Mouse (Mus musculus) E14TG2a.4 (cell line): ENCODE results near the gene Zfp119b.

Source experiments
- H3K27me3 ChIP-seq: 2 replicates; pipeline ENCODE4 v1.6.1; 2014; ENCODE audit warnings: low read length, control low read depth; ENCODE audit not compliant: insufficient read depth
- H3K36me3 ChIP-seq: 2 replicates; pipeline ENCODE4 v1.6.1; 2014; ENCODE audit warnings: low read length, control low read depth; ENCODE audit not compliant: insufficient read depth
- H3K4me1 ChIP-seq: replicated peaks from 2 replicates; pipeline ENCODE4 v1.6.1; 2014; ENCODE audit warnings: low read depth, low read length, control low read depth
- H3K4me3 ChIP-seq: replicated peaks from 2 replicates; pipeline ENCODE4 v1.5.1; 2014; ENCODE audit warnings: mild to moderate bottlenecking, low read length
- H3K9me3 ChIP-seq: 2 replicates; pipeline ENCODE4 v1.6.1; 2014; ENCODE audit warnings: low read length, control low read depth
- CTCF ChIP-seq: conservative IDR thresholded peaks from 2 replicates; pipeline ENCODE4 v1.5.1; 2014; ENCODE audit warnings: low read length
- NANOG ChIP-seq: IDR thresholded peaks from 2 replicates; pipeline ENCODE4 v1.6.1; 2014; ENCODE audit warnings: borderline replicate concordance, low read length, mixed read lengths
- POU5F1 ChIP-seq: IDR thresholded peaks from 2 replicates; pipeline ENCODE4 v1.6.1; 2014; ENCODE audit warnings: low read length, borderline replicate concordance

Gene Zfp119b

DNA sequence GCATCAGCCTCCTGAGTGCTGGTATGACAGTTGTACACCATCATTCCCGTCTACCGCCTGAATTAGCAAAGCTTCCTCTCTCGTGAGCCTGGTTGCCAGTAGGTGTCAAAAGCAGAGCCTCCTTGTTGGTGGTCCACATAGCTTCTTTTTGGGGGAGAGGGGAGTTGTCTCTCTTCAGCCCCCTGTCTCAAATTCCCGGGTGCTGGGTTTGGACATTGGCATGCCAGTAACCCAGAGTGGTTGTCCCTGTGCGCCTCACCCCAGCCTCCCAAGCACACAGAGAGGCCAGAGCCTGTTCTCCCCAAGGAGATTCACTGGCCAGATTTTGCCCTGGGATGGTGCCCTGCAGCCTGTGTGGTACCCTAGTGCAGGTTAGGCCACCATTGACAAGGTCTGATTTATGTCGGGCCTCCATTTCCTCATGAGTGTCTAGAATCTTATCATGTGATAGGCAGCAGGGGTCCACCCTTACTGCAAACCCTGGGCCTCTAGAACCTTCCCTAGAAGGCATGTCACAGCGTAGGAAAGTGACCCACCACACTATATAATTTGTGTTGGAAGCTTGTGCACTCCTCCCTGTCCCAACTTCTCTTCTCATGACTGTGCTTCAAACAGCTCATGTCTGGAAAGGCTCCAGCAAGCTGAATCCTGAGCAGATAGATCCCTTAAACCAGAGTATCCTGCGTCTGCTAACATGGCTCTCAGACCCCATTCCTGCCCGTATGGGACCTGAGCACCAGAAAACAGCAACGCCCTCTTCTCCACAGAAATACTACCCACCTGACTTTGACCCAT is 10.8 kb upstream of the Zfp119b start:
- Histone ChIP-seq H3K27me3 (no peaks in the 10 kb centered on the region), H3K36me3 (peaks cover 49% of the 10 kb centered on the region)

GRCm38 (mm10) chr17:55958918-55959728 is 9.8 kb upstream of the Zfp119b start, which contains the start of gene Yju2:
Gene Yju2, plus strand, starts transcription at chr17:55959099.
- Histone ChIP-seq H3K9me3 (no peaks in the 10 kb centered on the region), H3K36me3 (peaks cover 39% of the 10 kb centered on the region), H3K27me3 (no peaks in the 10 kb centered on the region), H3K4me3 (peak within 1 kb of the TSS; percentile 84), H3K4me1 (peaks cover 67% of the 10 kb centered on the region)
- TF ChIP-seq NANOG (no peak), POU5F1 (no peak), CTCF (no peak)

More for the DNA sequence above, 10.8 kb upstream of the Zfp119b start:
- peak overlapping the region; percentile 84 for H3K4me3 ChIP-seq
- H3K4me1 ChIP-seq: peaks cover 66% of the 10 kb centered on the region
- H3K9me3 ChIP-seq: no peaks in the 10 kb centered on the region
- no peak for TF ChIP-seq NANOG
- TF ChIP-seq CTCF: no peak
- TF ChIP-seq POU5F1: no peak

- TF ChIP-seq POU5F1 (no peak), CTCF (no peak), NANOG (no peak)
- Histone ChIP-seq H3K9me3 (no peaks in the 10 kb centered on the region), H3K4me1 (peaks cover 68% of the 10 kb centered on the region), H3K36me3 (peaks cover 35% of the 10 kb centered on the region), H3K27me3 (no peaks in the 10 kb centered on the region), H3K4me3 (peak overlapping the region; percentile 84)
Measured at GRCm38 (mm10) chr17:55958584-55958886, 9.2 kb upstream of the Zfp119b start.

DNA sequence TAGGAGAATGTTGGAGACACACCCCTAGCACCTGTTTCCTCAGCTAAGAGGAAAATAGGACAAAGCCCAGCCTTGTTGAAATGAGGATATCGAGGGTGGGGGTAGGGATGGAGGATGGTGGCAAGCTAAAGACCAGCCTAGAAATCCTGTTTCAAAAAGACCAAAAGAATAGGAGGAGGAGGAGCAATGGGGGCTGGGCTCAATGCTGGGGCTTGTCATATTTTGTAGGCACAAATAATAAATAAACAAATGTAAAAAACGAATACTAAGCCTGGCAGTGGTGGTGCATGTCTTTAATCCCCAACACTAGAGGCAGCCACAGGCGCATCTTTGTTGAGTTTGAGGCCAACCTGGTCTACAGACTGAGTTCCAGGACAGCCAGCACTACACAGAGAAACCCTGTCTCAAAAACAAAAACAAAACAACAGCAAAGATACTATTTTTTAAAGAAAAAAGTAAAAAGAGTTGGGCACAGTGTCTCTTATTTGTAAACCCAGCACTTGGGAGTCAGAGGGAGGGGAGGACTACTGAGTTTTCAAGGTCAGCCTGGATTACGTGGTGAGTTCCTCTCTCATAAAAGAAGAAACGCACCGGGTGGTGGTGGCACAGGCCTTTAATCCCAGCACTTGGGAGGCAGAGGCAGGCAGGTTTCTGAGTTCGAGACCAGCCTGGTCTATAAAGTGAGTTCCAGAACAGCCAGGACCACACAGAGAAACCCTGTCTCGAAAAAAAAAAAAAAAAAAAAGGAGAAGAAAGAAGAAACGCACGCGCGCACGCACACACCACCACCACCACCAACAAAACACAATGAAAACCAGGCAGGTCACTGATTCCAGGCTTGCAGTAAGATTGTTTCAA is 8.7 kb upstream of the Zfp119b start:
- peaks cover 67% of the 10 kb centered on the region for H3K4me1 ChIP-seq
- no peaks in the 10 kb centered on the region for H3K9me3 ChIP-seq
- TF ChIP-seq POU5F1 (no peak), NANOG (no peak), CTCF (no peak)
- H3K27me3 ChIP-seq: no peaks in the 10 kb centered on the region
- peak overlapping the region; percentile 84 for H3K4me3 ChIP-seq
- H3K36me3 ChIP-seq: peaks cover 29% of the 10 kb centered on the region

DNA sequence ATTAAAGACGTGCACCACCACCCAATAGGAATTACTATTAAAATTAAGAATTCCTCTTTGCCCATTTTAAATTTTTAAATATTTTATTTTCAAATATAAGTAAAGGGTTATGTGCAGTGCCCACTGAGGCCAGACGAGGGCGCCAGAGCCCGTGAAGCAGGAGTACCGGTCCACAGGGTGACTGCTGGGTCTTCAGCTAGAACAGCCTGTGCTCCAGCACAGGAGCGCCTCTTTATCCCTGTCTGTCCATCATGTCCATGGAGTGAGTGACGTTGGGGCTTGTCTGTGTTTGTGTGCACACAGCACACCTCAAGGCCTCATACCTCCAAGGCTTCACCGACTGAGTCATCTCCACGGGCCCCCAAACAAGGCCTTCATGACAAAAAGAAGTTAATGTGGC is 7.9 kb upstream of the Zfp119b start:
- Histone ChIP-seq H3K9me3 (no peaks in the 10 kb centered on the region), H3K4me3 (peak overlapping the region; percentile 84; the same call in 1 of the 2 replicates), H3K27me3 (no peaks in the 10 kb centered on the region), H3K4me1 (peaks cover 72% of the 10 kb centered on the region), H3K36me3 (peaks cover 24% of the 10 kb centered on the region)
- TF ChIP-seq NANOG (no peak), CTCF (peak; percentile 97), POU5F1 (no peak)

DNA sequence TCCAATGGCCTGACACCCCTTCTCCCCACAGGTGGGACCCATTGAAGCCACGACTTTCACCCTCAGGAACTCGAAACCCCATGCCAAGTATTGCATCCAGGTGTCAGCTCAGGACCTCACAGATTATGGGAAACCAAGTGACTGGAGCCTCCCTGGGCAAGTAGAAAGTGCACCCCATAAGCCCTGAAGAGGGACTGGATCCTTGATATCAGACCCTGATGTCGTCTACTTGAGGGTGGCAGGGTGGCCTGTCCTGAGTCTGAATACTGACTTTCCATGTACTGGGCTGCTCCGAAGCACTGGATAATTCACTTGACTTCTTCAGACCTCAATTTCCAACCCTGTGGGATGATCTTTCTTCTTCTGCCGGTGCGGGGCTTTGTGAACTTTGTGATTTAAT is 7.3 kb upstream of the Zfp119b start:
- Histone ChIP-seq H3K4me1 (peaks cover 77% of the 10 kb centered on the region), H3K27me3 (no peaks in the 10 kb centered on the region), H3K9me3 (no peaks in the 10 kb centered on the region), H3K36me3 (peaks cover 19% of the 10 kb centered on the region), H3K4me3 (peak overlapping the region; percentile 79)
- TF ChIP-seq POU5F1: no peak
- TF ChIP-seq CTCF: no peak
- no peak for TF ChIP-seq NANOG

DNA sequence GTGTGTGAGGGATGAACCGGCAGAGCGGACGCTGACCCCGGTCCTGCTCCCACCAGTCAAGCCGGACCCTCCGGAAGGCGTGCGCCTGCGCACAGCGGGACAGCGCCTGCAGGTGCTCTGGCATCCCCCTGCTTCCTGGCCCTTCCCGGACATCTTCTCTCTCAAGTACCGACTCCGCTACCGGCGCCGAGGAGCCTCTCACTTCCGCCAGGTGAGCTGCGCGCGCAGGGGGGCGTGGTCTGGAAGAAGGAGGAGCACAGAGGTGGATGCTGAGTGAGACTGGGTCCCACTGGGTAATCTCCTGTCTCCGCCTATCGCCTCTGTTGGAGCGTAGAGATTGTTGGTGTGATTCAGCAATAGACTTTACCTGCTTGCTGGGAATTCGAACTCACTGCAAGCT is 6.8 kb upstream of the Zfp119b start:
- H3K27me3 ChIP-seq: no peaks in the 10 kb centered on the region
- no peak for TF ChIP-seq NANOG
- no peak for TF ChIP-seq CTCF
- no peak for TF ChIP-seq POU5F1
- H3K4me3 ChIP-seq: peak overlapping the region; percentile 79
- H3K36me3 ChIP-seq: peaks cover 14% of the 10 kb centered on the region
- peaks cover 82% of the 10 kb centered on the region for H3K4me1 ChIP-seq
- H3K9me3 ChIP-seq: no peaks in the 10 kb centered on the region

DNA sequence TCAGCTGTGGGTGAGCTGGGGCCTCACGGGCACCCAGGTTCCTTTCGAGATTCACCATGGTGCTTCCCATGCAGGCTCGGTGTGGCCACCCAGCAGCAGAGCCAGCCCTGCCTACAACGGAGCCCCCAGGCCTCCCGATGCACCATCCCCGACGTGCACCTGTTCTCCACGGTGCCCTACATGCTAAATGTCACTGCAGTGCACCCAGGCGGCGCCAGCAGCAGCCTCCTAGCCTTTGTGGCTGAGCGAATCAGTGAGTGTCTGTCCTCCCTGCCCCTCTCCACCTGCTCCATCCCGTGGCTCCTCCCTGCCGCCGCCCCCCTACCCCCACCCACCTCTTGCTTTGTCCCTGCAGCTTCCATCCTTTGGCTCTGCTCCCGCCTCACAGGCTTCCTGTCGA is 4.9 kb upstream of the Zfp119b start:
- H3K4me3 ChIP-seq: peak overlapping the region; percentile 70
- no peaks in the 10 kb centered on the region for H3K9me3 ChIP-seq
- no peak for TF ChIP-seq POU5F1
- no peak for TF ChIP-seq CTCF
- TF ChIP-seq NANOG: no peak
- no peaks in the 10 kb centered on the region for H3K27me3 ChIP-seq
- no peaks in the 10 kb centered on the region; the same call in 1 of the 2 replicates for H3K36me3 ChIP-seq
- peaks cover 90% of the 10 kb centered on the region for H3K4me1 ChIP-seq
